Mouse (Mus musculus) CH12.LX (cell line): ENCODE results near the gene Zbtb20.
A peak's percentile ranks its signal among the peaks of the same experiment; 100 is the strongest.

ENCODE experiments used
- CHD2 ChIP-seq: IDR thresholded peaks from 2 replicates; pipeline ENCODE4 v1.6.1; 2011; ENCODE audit warnings: low read length, improper control_type of control experiment
- CTCF ChIP-seq, 2 experiments: IDR thresholded peaks in 1 of 2; conservative IDR thresholded peaks in 1 of 2; 2 replicates each; pipeline ENCODE4 v1.5.1; 2011 to 2012; ENCODE audit warnings: low read depth in 2 of 2, low read length in 2 of 2, improper control_type of control experiment in 1 of 2, inconsistent platforms in 1 of 2, mild to moderate bottlenecking in 1 of 2, moderate library complexity in 1 of 2
- GABPA ChIP-seq: IDR thresholded peaks from 2 replicates; pipeline ENCODE4 v1.6.1; 2012; ENCODE audit warnings: low read depth, low read length, improper control_type of control experiment, inconsistent platforms; ENCODE audit not compliant: insufficient replicate concordance
- MAFK ChIP-seq: IDR thresholded peaks from 2 replicates; pipeline ENCODE4 v1.6.1; 2011; ENCODE audit warnings: low read length, improper control_type of control experiment; ENCODE audit not compliant: insufficient replicate concordance
- MAX ChIP-seq: IDR thresholded peaks from 2 replicates; pipeline ENCODE4 v1.6.1; 2011; ENCODE audit warnings: low read length, improper control_type of control experiment
- POLR2A ChIP-seq: IDR thresholded peaks from 2 replicates; pipeline ENCODE4 v1.6.1; 2011; ENCODE audit warnings: low read depth, mild to moderate bottlenecking, improper control_type of control experiment, low read length
- POLR2AphosphoS2 ChIP-seq: IDR thresholded peaks from 2 replicates; pipeline ENCODE4 v1.6.1; 2011; ENCODE audit warnings: low read depth, low read length, improper control_type of control experiment
- RAD21 ChIP-seq: IDR thresholded peaks from 2 replicates; pipeline ENCODE4 v1.6.1; 2011; ENCODE audit warnings: low read depth, mild to moderate bottlenecking, low read length, improper control_type of control experiment, moderate library complexity
- SIN3A ChIP-seq: IDR thresholded peaks from 2 replicates; pipeline ENCODE4 v1.6.1; 2012; ENCODE audit warnings: low read length, improper control_type of control experiment, inconsistent platforms
- TCF12 ChIP-seq: IDR thresholded peaks from 2 replicates; pipeline ENCODE4 v1.6.1; 2014; ENCODE audit warnings: low read depth, mild to moderate bottlenecking, inconsistent platforms, low read length, improper control_type of control experiment
- USF1 ChIP-seq: IDR thresholded peaks from 2 replicates; pipeline ENCODE4 v1.6.1; 2014; ENCODE audit warnings: low read depth, mild to moderate bottlenecking, inconsistent platforms, low read length, improper control_type of control experiment
- ZC3H11A ChIP-seq: IDR thresholded peaks from 2 replicates; pipeline ENCODE4 v1.6.1; 2012; ENCODE audit warnings: low read depth, mild to moderate bottlenecking, inconsistent platforms, low read length, improper control_type of control experiment

DNA sequence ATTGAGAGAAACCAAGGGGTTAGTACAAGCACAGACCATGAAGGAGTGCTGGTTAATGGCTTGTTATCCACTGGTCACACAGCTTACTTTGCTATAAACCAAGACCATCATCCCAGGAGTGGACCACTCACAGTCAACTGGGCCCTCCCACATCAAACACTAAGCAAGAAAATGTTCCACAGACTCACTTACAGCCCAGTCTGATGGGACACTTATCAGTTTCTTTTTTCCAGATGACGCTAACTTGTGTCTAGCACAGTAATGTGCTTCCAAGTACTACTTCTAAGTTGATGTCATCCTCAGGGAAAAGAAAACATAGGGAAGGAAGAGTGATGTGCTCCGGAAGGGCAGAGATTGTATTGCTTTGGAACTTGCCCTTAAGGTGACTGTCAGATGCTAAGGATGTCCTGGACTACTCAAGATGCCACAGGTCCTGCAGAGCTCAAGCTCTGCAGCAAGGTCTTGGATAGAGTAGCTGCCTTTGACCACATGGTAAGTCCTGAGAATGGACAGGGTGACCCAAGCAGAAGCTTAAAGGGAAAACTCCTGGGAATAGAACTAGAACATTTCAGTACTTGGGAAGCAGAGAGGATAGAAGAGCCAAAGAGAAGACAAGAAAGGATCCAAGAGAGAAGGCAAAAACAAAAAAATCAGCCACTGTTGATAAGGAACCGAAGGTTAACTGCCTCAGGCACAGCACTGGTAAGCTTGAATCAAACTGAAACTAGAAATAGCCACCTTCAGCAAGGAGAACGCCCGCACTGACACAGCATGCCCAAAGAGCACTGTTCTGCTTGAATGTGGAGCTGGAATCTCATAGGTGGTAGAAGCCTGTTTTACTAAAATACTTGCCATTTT, 556.1 kb downstream of the Zbtb20 start:
- TF ChIP-seq SIN3A, result peak; percentile 66
- TF ChIP-seq POLR2A, result peak; percentile 37; the same call in 1 of the 2 replicates
- TF ChIP-seq MAFK, result no peak
- no peak for TF ChIP-seq CTCF (conservative IDR thresholded peaks at IDR 0.05 in 1 of 2, IDR thresholded peaks at IDR 0.05 in 1 of 2; ENCODE audit: low read depth in 2 of 2, low read length in 2 of 2)
- TF ChIP-seq USF1, result no peak
- TF ChIP-seq RAD21, result no peak
- TF ChIP-seq ZC3H11A, result no peak
- TF ChIP-seq GABPA, result no peak
- TF ChIP-seq MAX, result peak; percentile 63
- no peak; the same call in 1 of the 2 replicates for TF ChIP-seq CHD2
- peak; percentile 11; the same call in 1 of the 2 replicates for TF ChIP-seq TCF12
- no peak for TF ChIP-seq POLR2AphosphoS2
